Mouse (Mus musculus): ENCODE measurements around the gene Gm1043. TPM values are rescaled to one million over a fixed set of nuclear protein-coding genes. Genes with fewer than 3 reads are reported as not detected.
A peak's percentile ranks its signal among the peaks of the same experiment; 100 is the strongest.

Gene Gm1043
- polyA plus RNA-seq, 1 experiment: not detected

DNA sequence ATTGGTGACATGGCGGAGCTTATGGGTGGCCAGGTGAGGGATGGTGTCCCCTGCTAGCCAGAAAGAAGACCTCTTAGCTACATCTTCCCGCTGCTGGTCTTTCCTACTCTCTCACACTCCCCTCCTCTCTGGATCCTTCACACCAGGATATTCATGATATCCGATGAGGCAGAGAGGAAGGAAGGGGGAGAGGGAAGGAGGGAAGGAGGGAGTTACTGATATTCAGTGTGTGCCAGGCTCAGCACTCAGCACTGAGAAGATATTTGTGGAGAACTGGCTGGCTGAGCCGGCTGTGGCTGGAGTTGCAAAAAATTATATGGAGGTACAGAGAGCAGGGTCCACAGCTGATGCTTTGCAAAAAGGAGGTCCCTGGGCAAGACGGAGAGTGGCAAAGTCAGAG is 15.6 kb downstream of the Gm1043 start:
- Histone ChIP-seq H3K4me3 (ENCODE audit: insufficient read depth, low read depth, low read length) (no peak overlapping the region), H3K27ac (ENCODE audit: insufficient read depth, low read depth, low read length) (no peak overlapping the region), H3K4me1 (ENCODE audit: control insufficient read depth, insufficient read depth, low read length) (peaks cover 30% of the 10 kb centered on the region)
- TF ChIP-seq POLR2A (IDR thresholded peaks at IDR 0.05; ENCODE audit: insufficient read depth, low read depth, low read length): no peak
- TF ChIP-seq CTCF (IDR thresholded peaks at IDR 0.05; ENCODE audit: insufficient read depth, low read depth, low read length): no peak
- 45% methylated on average over 5 of the region's 5 CpGs for WGBS

DNA sequence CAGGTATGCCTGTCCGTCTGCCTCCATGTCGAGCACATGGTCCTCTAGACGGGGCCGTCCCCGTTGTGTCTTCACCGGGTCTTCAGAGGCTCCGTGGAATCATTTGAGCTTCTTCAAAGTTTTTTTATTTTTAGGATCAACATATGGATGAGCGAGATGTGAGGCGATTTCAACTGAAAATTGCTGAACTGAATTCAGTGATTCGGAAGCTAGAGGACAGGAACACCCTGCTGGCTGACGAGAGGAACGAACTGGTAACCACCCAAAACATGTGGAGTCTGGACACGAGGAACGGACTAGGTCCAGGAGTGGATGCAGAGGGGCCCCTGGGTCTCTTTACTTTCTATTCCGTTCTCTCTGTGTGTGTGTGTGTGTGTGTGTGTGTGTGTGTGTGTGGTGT is 16.5 kb downstream of the Gm1043 start:
- 66% methylated on average over 15 of the region's 15 CpGs for WGBS
- TF ChIP-seq POLR2A (IDR thresholded peaks at IDR 0.05; ENCODE audit: insufficient read depth, low read depth, low read length) (no peak), CTCF (IDR thresholded peaks at IDR 0.05; ENCODE audit: insufficient read depth, low read depth, low read length) (no peak)

DNA sequence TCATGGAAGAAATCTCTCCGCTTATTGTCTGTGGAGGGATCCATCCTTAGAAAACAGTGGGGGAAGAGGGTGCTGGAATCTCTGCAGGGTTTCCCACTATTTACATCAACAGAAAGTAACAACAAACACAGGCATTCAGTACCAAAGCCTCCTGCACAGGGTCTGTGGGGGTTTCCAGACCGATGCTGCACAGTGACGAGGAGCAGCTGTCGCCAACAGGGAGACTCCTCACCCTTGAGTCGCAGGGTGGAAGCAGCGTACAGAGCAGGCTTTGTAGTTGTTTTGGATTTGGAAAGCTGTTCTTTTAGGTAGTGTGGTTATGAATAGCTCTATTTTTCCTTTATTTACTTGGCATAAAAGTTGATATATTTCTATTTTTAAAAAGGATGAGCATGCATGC is 16.9 kb downstream of the Gm1043 start:
- no peak overlapping the region for H3K4me3 ChIP-seq (ENCODE audit: insufficient read depth, low read depth, low read length)
- H3K4me1 ChIP-seq (ENCODE audit: control insufficient read depth, insufficient read depth, low read length): peaks cover 37% of the 10 kb centered on the region
- WGBS: 36% methylated on average over 6 of the region's 6 CpGs
- TF ChIP-seq POLR2A (IDR thresholded peaks at IDR 0.05; ENCODE audit: insufficient read depth, low read depth, low read length) (no peak), CTCF (IDR thresholded peaks at IDR 0.05; ENCODE audit: insufficient read depth, low read depth, low read length) (no peak)
- no peak overlapping the region for H3K27ac ChIP-seq (ENCODE audit: insufficient read depth, low read depth, low read length)

More for the DNA sequence above, 16.5 kb downstream of the Gm1043 start:
- H3K4me1 ChIP-seq (ENCODE audit: control insufficient read depth, insufficient read depth, low read length): peaks cover 37% of the 10 kb centered on the region
- no peak overlapping the region for H3K4me3 ChIP-seq (ENCODE audit: insufficient read depth, low read depth, low read length)
- H3K27ac ChIP-seq (ENCODE audit: insufficient read depth, low read depth, low read length): no peak overlapping the region

DNA sequence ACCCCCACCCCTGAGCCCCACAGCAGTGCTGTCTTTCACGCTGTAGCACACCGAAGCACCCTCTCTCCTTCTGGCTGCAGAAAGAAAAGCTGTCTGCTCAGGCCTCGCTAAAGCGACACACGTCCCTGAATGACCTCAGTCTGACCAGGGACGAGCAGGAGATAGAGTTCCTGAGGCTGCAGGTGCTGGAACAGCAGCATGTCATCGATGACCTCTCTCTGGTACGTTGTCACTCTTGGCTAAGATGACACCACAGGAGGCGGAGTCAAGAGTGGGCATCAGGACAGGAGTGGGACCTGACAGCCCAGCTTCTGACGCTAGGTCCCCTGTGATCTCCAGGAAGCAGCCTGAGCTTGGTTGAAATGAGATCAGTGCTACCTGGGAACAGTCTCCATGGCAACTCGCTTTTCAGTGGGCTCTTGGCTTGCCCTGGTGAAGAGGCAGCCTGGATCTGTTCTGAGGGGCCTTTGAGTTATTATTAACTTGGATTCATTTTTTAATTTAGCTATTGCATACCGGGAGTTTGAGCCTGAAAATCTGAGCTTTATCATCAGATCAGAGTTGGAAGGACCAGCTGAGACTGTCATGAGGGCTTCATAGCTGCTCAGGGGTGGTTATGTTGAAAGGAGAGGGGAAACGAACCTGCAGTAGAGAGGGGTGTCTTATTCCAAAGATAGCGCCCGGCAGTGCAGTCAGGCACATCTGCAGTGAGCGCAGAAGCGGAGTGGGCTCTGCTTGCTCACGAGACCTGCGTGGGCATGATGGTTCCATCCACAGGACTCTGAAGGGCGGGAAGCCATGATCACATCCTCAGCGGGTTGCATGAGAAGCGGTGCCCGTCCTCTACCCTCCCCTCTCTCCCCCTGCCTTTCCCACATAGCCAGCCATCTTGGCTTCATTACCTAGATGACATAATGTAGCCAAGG is 20.6 kb downstream of the Gm1043 start:
- H3K4me3 ChIP-seq (ENCODE audit: insufficient read depth, low read depth, low read length): no peak overlapping the region
- 0 out of 2 replicates have a peak overlapping the region, but pooled peaks have one; percentile 36 for H3K27ac ChIP-seq (ENCODE audit: insufficient read depth, low read depth, low read length)
- peaks cover 32% of the 10 kb centered on the region for H3K4me1 ChIP-seq (ENCODE audit: control insufficient read depth, insufficient read depth, low read length)
- 57% methylated on average over 23 of the region's 23 CpGs for WGBS
- no peak for TF ChIP-seq POLR2A (IDR thresholded peaks at IDR 0.05; ENCODE audit: insufficient read depth, low read depth, low read length)
- no peak for TF ChIP-seq CTCF (IDR thresholded peaks at IDR 0.05; ENCODE audit: insufficient read depth, low read depth, low read length)

DNA sequence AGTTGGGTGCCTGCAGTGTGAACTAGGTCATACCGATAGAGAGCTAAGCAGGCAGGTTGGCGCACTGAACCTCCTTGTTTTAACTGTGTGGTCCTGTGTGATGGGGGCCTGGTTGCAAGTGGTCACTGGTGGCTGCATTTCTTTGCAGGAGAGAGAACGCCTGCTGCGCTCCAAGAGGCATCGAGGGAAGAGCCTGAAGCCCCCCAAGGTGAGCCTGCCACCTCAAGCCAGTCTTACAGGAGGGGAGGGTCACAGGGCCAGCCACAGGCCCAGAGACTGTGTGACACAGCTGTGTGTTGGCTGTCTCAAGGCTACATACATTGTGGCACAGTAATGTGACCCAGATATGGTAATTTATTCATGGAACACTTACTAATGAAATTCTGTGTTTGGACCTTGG is 21.9 kb downstream of the Gm1043 start:
- TF ChIP-seq POLR2A (IDR thresholded peaks at IDR 0.05; ENCODE audit: insufficient read depth, low read depth, low read length) (no peak), CTCF (IDR thresholded peaks at IDR 0.05; ENCODE audit: insufficient read depth, low read depth, low read length) (no peak)
- Histone ChIP-seq H3K4me1 (ENCODE audit: control insufficient read depth, insufficient read depth, low read length) (peaks cover 21% of the 10 kb centered on the region), H3K4me3 (ENCODE audit: insufficient read depth, low read depth, low read length) (no peak overlapping the region), H3K27ac (ENCODE audit: insufficient read depth, low read depth, low read length) (no peak overlapping the region)
- 83% methylated on average over 5 of the region's 5 CpGs for WGBS

DNA sequence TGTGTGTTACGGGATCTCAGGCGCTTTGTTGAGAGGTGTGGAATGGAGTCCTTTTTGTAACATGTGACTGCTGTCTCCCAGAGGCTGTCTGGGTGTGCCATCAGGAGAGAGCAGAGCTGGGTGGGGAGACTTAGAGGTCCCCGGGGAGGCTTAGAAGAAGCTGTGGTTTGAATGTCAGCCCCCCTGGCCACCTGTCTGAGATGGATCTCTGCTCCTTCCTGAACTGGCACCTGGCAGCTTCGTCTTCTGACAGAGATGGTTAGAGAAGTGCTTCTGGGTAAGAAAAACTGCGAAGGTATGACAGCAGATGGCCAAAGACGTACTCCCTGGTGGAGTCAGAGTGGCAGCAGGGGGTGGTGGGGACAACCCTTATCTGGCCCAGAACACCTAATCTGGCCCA is 22.4 kb downstream of the Gm1043 start:
- Histone ChIP-seq H3K4me3 (ENCODE audit: insufficient read depth, low read depth, low read length) (no peak overlapping the region), H3K4me1 (ENCODE audit: control insufficient read depth, insufficient read depth, low read length) (peaks cover 26% of the 10 kb centered on the region), H3K27ac (ENCODE audit: insufficient read depth, low read depth, low read length) (no peak overlapping the region)
- 84% methylated on average over 6 of the region's 6 CpGs for WGBS
- TF ChIP-seq CTCF (IDR thresholded peaks at IDR 0.05; ENCODE audit: insufficient read depth, low read depth, low read length) (no peak), POLR2A (IDR thresholded peaks at IDR 0.05; ENCODE audit: insufficient read depth, low read depth, low read length) (no peak)

DNA sequence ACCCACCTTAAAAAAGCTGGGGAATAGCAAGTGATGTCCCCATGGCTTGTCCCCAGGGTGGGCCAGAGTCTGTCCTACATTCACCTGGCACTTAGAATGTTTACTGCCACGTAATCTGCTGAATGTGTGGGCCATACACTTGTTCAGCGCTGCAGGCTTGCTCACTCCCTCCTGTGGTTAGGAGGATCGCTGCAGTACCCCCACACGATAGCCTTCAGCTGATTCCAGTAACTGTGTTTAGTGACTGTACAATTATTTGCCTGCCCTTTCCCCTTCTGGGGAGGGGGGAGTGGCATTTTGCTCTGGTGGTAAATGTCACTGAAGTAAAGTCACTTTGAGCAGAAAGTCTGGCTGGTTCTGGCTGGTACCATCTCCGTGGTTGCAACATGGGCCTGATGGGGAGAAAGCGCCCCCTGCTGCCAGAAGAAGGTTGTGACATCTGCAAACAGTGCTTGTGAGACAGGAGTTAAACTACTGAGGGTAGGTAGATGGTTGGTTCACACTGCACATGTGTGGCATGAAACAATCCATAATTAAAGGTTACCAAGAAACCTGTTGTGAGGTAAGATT is 24.2 kb downstream of the Gm1043 start:
- no peak overlapping the region for H3K27ac ChIP-seq (ENCODE audit: insufficient read depth, low read depth, low read length)
- 18% methylated on average over 6 of the region's 6 CpGs for WGBS
- TF ChIP-seq POLR2A (IDR thresholded peaks at IDR 0.05; ENCODE audit: insufficient read depth, low read depth, low read length) (no peak), CTCF (IDR thresholded peaks at IDR 0.05; ENCODE audit: insufficient read depth, low read depth, low read length) (peak; percentile 78)
- peaks cover 28% of the 10 kb centered on the region for H3K4me1 ChIP-seq (ENCODE audit: control insufficient read depth, insufficient read depth, low read length)
- no peak overlapping the region for H3K4me3 ChIP-seq (ENCODE audit: insufficient read depth, low read depth, low read length)

DNA sequence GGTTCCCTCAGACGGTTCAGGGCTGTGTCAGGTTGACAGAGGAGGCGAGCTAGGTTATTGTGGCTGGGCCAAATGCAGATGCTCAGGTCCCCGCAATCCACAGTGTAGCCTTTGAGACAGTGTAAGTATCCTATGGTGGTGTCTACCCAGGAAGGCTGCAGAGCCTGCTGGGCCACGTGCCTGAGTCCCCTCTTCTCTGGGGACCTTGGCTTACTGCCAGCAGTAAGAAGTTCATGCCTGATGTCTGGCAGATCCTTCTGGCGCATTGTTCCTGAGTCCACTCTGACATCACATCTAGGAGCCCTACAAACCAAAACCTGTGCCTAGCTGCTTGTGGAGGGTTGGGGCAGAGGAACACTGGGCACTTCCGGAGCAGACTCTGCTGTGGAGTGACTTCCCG is 27.2 kb downstream of the Gm1043 start:
- Histone ChIP-seq H3K4me1 (ENCODE audit: control insufficient read depth, insufficient read depth, low read length) (peaks cover 8% of the 10 kb centered on the region; the same call in 1 of the 2 replicates), H3K27ac (ENCODE audit: insufficient read depth, low read depth, low read length) (no peak overlapping the region), H3K4me3 (ENCODE audit: insufficient read depth, low read depth, low read length) (no peak overlapping the region)
- WGBS: 62% methylated on average over 7 of the region's 7 CpGs
- TF ChIP-seq CTCF (IDR thresholded peaks at IDR 0.05; ENCODE audit: insufficient read depth, low read depth, low read length): no peak
- TF ChIP-seq POLR2A (IDR thresholded peaks at IDR 0.05; ENCODE audit: insufficient read depth, low read depth, low read length): 0 out of 2 replicates have a peak, but pooled peaks have one; percentile 7

DNA sequence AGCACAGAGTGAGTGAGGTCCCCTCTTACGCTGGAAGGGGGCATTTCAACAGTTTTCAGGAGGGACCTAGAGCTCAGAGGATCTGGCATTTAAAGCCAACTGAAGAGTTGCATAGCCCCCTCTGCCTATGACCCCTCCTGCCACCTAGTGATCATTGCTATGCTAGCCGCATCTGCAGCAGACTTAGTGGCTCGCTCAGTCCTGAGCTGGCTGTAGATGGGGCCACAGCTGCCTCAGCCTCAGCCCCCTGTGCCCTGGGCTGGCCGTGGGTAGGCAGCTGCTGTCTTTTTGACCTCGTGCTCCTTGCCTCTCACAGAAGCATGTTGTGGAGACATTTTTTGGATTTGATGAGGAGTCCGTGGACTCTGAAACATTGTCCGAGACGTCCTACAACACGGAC is 32.0 kb downstream of the Gm1043 start:
- Histone ChIP-seq H3K4me3 (ENCODE audit: insufficient read depth, low read depth, low read length) (no peak overlapping the region), H3K27ac (ENCODE audit: insufficient read depth, low read depth, low read length) (no peak overlapping the region), H3K4me1 (ENCODE audit: control insufficient read depth, insufficient read depth, low read length) (peaks cover 15% of the 10 kb centered on the region)
- 73% methylated on average over 9 of the region's 9 CpGs for WGBS
- TF ChIP-seq CTCF (IDR thresholded peaks at IDR 0.05; ENCODE audit: insufficient read depth, low read depth, low read length): no peak
- no peak for TF ChIP-seq POLR2A (IDR thresholded peaks at IDR 0.05; ENCODE audit: insufficient read depth, low read depth, low read length)
